Mouse (Mus musculus) G1E (cell line): ENCODE measurements around the gene Pdcd4. TPM values are rescaled to one million over a fixed set of nuclear protein-coding genes. Genes with fewer than 3 reads are reported as not detected.

ENCODE experiments used
- ATAC-seq: 2 replicates; pipeline ENCODE4 v1.8.0; 2016; ENCODE audit warnings: mild to moderate bottlenecking; ENCODE audit not compliant: insufficient number of reproducible peaks, poor library complexity, low FRiP score, severe bottlenecking; ENCODE audit errors: extremely low read depth
- DNase-seq: peaks from one replicate; pipeline ENCODE4 v3.0.0; 2012; ENCODE audit warnings: low spot score
- H3K27me3 ChIP-seq: 2 replicates; pipeline ENCODE4 v1.6.1; 2012; ENCODE audit warnings: mild to moderate bottlenecking, low read length, inconsistent platforms; ENCODE audit not compliant: insufficient read depth
- H3K36me3 ChIP-seq: replicated peaks from 2 replicates; pipeline ENCODE3; 2012; ENCODE audit warnings: mild to moderate bottlenecking, inconsistent platforms
- H3K4me1 ChIP-seq: 2 replicates; pipeline ENCODE4 v1.6.1; 2012; ENCODE audit warnings: low read depth, low read length, inconsistent platforms, mixed read lengths; ENCODE audit not compliant: insufficient read depth
- H3K4me3 ChIP-seq: 2 replicates; pipeline ENCODE4 v1.5.1; 2012; ENCODE audit warnings: low read depth, mild to moderate bottlenecking, inconsistent platforms, low read length, moderate library complexity, mixed read lengths
- H3K9me3 ChIP-seq: replicated peaks from 2 replicates; pipeline ENCODE4 v1.6.1; 2012; ENCODE audit warnings: inconsistent platforms
- CTCF ChIP-seq: IDR thresholded peaks from 2 replicates; pipeline ENCODE4 v1.5.1; 2012; ENCODE audit warnings: low read depth, low read length, inconsistent platforms, mixed read lengths
- GATA1 ChIP-seq: IDR thresholded peaks from 2 replicates; pipeline ENCODE4 v1.6.1; 2012; ENCODE audit warnings: borderline replicate concordance, low read length, inconsistent platforms, mixed read lengths
- GATA2 ChIP-seq: IDR thresholded peaks from 2 replicates; pipeline ENCODE4 v1.6.1; 2012; ENCODE audit warnings: low read depth, low read length, inconsistent platforms, borderline replicate concordance
- POLR2AphosphoS5 ChIP-seq: IDR thresholded peaks from 2 replicates; pipeline ENCODE4 v1.6.1; 2012; ENCODE audit warnings: low read depth, low read length, inconsistent platforms; ENCODE audit not compliant: insufficient replicate concordance
- TAL1 ChIP-seq: conservative IDR thresholded peaks from 2 replicates; pipeline ENCODE4 v1.6.1; 2012; ENCODE audit warnings: low read depth, low read length, inconsistent platforms, mixed read lengths
- polyA plus RNA-seq: library from polyadenylated mRNA; stranded (reverse); fragments of >175 nt; gene quantifications from 2 replicates; pipeline ENCODE4 v1.2.3, GENCODE M21; 2012
- total RNA-seq, 2 experiments: library from RNA; stranded (forward) in 1 of 2; stranded (reverse) in 1 of 2; fragments of 200-1000 nt in 1 of 2; fragments of >200 nt in 1 of 2; fragmentation: Nextera tagmentation in 1 of 2; gene quantifications; 2 replicates each; pipeline ENCODE4 v1.2.3; 2014 to 2017

The Pdcd4 gene
- total and polyA plus RNA-seq, 3 experiments, result 93.3 to 270 (median 255) TPM

- Histone ChIP-seq H3K27me3 (no peaks in the 10 kb centered on the region), H3K4me1 (peaks cover 96% of the 10 kb centered on the region), H3K9me3 (no peaks in the 10 kb centered on the region), H3K4me3 (no peak overlapping the region), H3K36me3 (no peaks in the 10 kb centered on the region)
- DNase-seq, result no peak
- ATAC-seq, result no peak
- TF ChIP-seq CTCF (no peak), POLR2AphosphoS5 (no peak), GATA1 (no peak), TAL1 (no peak), GATA2 (no peak)
These were observed 2.5 kb upstream of the Pdcd4 start for GRCm38 (mm10) chr19:53889555-53889954.

DNA sequence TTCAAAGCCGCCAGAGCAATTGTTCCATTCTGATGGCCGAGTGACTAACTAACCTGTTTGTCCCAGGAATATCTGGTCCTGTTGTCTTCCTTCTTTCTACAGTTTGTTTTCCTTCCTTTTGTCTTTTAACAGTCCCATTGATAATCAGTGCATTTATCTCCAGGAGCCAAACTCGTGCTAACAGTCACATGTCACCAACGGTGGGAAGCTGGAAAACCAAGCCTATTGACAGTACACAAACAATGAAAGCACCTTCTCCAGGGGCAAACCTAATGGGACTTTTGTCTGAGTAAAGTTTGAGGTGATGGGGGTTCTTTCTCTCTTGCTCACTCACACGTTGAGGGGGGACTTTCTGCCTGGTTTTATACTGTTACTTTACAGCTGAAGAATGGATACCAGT, 1.8 kb upstream of the Pdcd4 start:
- Histone ChIP-seq H3K27me3 (no peaks in the 10 kb centered on the region), H3K9me3 (no peaks in the 10 kb centered on the region), H3K36me3 (no peaks in the 10 kb centered on the region), H3K4me3 (peak overlapping the region; percentile 43; the same call in 1 of the 2 replicates), H3K4me1 (peaks cover 95% of the 10 kb centered on the region)
- DNase-seq, result no peak
- ATAC-seq, result no peak
- TF ChIP-seq GATA2, result no peak

- no peaks in the 10 kb centered on the region for H3K27me3 ChIP-seq
- TF ChIP-seq TAL1 (peak; percentile 92), CTCF (no peak), GATA2 (no peak), POLR2AphosphoS5 (no peak), GATA1 (no peak)
- no peaks in the 10 kb centered on the region for H3K36me3 ChIP-seq
- peak overlapping the region; percentile 43; the same call in 1 of the 2 replicates for H3K4me3 ChIP-seq
- H3K9me3 ChIP-seq, result no peaks in the 10 kb centered on the region
- DNase-seq (no peak), ATAC-seq (peak; percentile 35)
- H3K4me1 ChIP-seq, result peaks cover 90% of the 10 kb centered on the region
These were observed 1.2 kb upstream of the Pdcd4 start for GRCm38 (mm10) chr19:53890781-53891251.

- peaks cover 88% of the 10 kb centered on the region for H3K4me1 ChIP-seq
- no peaks in the 10 kb centered on the region for H3K27me3 ChIP-seq
- DNase-seq, result no peak
- H3K4me3 ChIP-seq, result no peak overlapping the region; the same call in 1 of the 2 replicates
- no peak for ATAC-seq
- TF ChIP-seq TAL1 (peak; percentile 54), POLR2AphosphoS5 (no peak), GATA2 (no peak), CTCF (no peak), GATA1 (no peak)
- H3K9me3 ChIP-seq, result no peaks in the 10 kb centered on the region
- no peaks in the 10 kb centered on the region for H3K36me3 ChIP-seq
These were observed 462 bp upstream of the Pdcd4 start for GRCm38 (mm10) chr19:53891569-53891968.

DNA sequence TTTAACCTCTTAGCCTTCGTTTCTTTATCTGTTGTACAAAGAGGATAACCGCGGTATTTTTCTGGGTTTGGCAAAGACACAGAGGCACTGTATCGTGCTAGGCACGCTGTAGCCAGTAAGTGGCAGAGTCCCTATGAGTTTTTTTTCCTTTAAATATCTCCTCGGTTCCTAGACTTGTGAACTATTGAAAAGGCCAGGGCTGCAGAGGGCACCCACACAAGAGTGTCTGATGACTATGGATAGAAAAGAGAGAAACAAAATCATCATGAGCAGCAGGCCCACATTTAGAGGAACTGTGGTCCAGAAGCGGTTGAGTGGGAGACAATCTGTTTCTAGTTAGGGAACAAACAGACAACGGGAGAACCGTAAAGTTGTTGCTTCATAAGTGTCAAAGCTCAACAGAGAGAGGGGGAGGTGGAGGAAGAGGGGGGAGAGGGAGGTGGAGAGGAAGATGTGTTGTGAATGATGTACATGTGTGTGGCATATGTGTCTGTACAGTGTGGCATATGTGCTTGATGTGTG, 868 bp downstream of the Pdcd4 start:
- TF ChIP-seq GATA1 (no peak), CTCF (no peak), TAL1 (no peak), GATA2 (no peak), POLR2AphosphoS5 (no peak)
- DNase-seq (no peak), ATAC-seq (no peak)
- Histone ChIP-seq H3K4me3 (no peak overlapping the region), H3K36me3 (no peaks in the 10 kb centered on the region), H3K27me3 (no peaks in the 10 kb centered on the region), H3K4me1 (peaks cover 75% of the 10 kb centered on the region), H3K9me3 (no peaks in the 10 kb centered on the region)

- H3K4me3 ChIP-seq, result peak overlapping the region; percentile 8; the same call in 1 of the 2 replicates
These were observed 1.7 kb downstream of the Pdcd4 start for GRCm38 (mm10) chr19:53893711-53894171.

More at GRCm38 (mm10) chr19:53893711-53894171, 1.7 kb downstream of the Pdcd4 start:
- no peaks in the 10 kb centered on the region for H3K36me3 ChIP-seq
- TF ChIP-seq GATA2 (no peak), GATA1 (no peak), POLR2AphosphoS5 (no peak), CTCF (no peak), TAL1 (no peak)
- DNase-seq (no peak), ATAC-seq (no peak)
- H3K4me1 ChIP-seq, result peaks cover 71% of the 10 kb centered on the region
- no peaks in the 10 kb centered on the region for H3K9me3 ChIP-seq
- no peaks in the 10 kb centered on the region for H3K27me3 ChIP-seq
